Mouse (Mus musculus): ENCODE results near the gene Gse1. TPM values are rescaled to one million over a fixed set of nuclear protein-coding genes. Genes with fewer than 3 reads are reported as not detected.
A peak's percentile ranks its signal among the peaks of the same experiment; 100 is the strongest.

Gse1 gene
- polyA plus RNA-seq, 1 experiment from 2014 or later: 10.2 TPM

DNA sequence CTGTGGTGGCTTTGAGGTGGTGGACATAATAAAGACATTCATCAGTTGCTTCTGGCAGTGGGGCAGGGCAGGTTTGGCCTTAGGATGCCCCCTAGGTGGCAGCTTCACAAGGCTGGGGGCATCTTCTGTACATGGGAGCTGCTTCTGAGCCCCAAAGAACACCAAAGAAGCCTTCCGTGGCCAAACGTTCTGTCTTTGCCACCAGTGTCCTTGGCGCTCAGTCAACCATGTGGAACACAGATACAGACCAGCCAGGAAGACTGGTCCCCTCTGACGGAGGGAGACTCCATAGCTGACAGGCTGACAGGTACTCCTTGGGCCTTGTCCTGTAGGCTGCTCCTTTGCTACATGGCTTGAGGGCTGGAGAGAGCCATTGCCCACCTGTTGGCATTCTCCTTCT is 45.2 kb downstream of the Gse1 start:
- WGBS: 71% methylated on average over 4 of the region's 4 CpGs
- no peaks in the 10 kb centered on the region for H3K27me3 ChIP-seq (ENCODE audit: control insufficient read depth, insufficient read depth, low read depth, low read length)
- H3K9me3 ChIP-seq (ENCODE audit: control insufficient read depth, low read length): no peaks in the 10 kb centered on the region
- no peaks in the 10 kb centered on the region for H3K36me3 ChIP-seq (ENCODE audit: control insufficient read depth, insufficient read depth, low read length)
- H3K27ac ChIP-seq (ENCODE audit: low read length): no peak overlapping the region
- H3K4me2 ChIP-seq (ENCODE audit: low read depth, low read length): no peak overlapping the region
- peaks cover 52% of the 10 kb centered on the region for H3K4me1 ChIP-seq (replicated peaks; ENCODE audit: control insufficient read depth, insufficient read depth, low read length)
- no peak for ATAC-seq (ENCODE audit: low read depth)
- H3K9ac ChIP-seq (ENCODE audit: low read length): no peak overlapping the region
- no peak overlapping the region for H3K4me3 ChIP-seq (ENCODE audit: low read length)

DNA sequence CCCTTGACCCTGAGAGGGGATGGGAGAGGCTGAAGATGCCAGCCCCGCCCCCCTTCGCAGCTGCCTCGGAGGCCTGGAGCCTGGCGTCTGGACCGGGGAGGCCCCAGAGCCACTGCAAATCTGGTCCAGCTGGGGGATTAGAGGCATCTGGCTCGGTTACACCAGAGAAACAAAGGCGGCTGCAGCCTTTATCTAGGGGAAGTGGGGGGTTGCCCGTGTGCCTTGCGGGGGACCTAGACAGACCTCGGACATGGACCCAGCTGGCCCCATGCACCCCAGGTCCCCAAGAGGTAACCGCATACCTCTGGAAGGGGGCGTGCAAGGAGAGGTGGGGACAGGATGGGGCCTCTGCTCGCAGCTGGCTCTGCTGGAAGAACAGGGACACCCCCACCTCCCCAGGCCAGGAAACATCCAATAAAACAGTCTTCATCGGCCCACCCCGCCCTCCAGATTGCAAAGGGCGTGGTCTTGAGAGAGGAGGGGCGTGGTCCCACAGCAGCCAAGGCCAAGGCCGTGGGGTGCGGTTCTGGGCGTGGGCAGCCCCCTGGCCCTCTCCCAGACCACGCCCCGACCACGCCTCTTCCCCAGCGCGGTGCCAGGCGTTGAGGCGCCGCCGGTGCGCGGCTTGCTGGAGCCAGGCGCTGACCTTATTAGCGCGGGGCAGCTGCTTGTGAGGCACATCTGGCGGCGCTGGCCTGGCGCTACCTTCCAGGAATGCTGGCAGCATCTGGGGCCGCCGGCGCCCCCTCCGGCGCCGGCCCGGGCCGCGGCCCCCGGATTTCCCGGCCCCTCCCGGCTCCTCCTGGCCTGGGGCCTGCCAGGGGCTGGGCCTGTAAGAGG is 48.0 kb downstream of the Gse1 start:
- Histone ChIP-seq H3K4me1 (replicated peaks; ENCODE audit: control insufficient read depth, insufficient read depth, low read length) (peaks cover 50% of the 10 kb centered on the region), H3K27me3 (ENCODE audit: control insufficient read depth, insufficient read depth, low read depth, low read length) (no peaks in the 10 kb centered on the region)

DNA sequence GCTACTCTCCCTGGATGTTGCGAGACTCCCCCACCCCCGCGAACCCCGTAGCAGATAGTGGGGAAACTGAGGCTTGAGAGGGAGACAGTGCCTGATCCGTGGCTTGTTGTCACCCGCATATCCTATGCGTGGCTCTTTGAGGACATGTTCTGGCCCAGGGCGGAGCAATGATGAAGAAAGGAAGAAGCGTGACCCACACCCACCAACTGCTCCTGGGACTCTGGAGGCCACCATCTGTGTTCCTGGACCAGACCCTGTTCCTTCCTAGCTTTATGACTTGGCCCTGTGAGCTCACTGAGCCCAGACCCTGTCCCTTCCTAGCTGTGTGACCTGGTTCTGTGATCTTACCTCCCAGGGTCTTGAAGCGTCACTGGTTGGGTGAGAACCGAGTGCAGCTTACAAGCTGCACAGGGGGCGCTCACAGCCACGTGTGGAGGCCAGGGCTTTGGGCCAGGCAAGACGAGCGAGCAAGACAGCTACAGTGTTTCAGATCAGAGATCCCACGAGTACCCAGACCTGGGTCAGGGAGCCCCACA is 48.7 kb downstream of the Gse1 start:
- Histone ChIP-seq H3K9me3 (ENCODE audit: control insufficient read depth, low read length) (no peaks in the 10 kb centered on the region), H3K36me3 (ENCODE audit: control insufficient read depth, insufficient read depth, low read length) (no peaks in the 10 kb centered on the region), H3K27me3 (ENCODE audit: control insufficient read depth, insufficient read depth, low read depth, low read length) (no peaks in the 10 kb centered on the region), H3K4me1 (replicated peaks; ENCODE audit: control insufficient read depth, insufficient read depth, low read length) (peaks cover 51% of the 10 kb centered on the region), H3K4me2 (ENCODE audit: low read depth, low read length) (peak overlapping the region; percentile 73), H3K4me3 (ENCODE audit: low read length) (peak overlapping the region; percentile 47), H3K27ac (ENCODE audit: low read length) (peak overlapping the region; percentile 98), H3K9ac (ENCODE audit: low read length) (peak overlapping the region; percentile 71)
- ATAC-seq (ENCODE audit: low read depth): peak; percentile 18
- 5% methylated on average over 16 of the region's 16 CpGs for WGBS

More for the DNA sequence above, 48.0 kb downstream of the Gse1 start:
- under 1% methylated on average over 49 of the region's 49 CpGs for WGBS
- peak overlapping the region; percentile 47 for H3K4me3 ChIP-seq (ENCODE audit: low read length)
- peak; percentile 91 for ATAC-seq (ENCODE audit: low read depth)
- H3K4me2 ChIP-seq (ENCODE audit: low read depth, low read length): peak overlapping the region; percentile 73
- H3K9ac ChIP-seq (ENCODE audit: low read length): peak overlapping the region; percentile 71
- no peaks in the 10 kb centered on the region for H3K9me3 ChIP-seq (ENCODE audit: control insufficient read depth, low read length)
- no peaks in the 10 kb centered on the region for H3K36me3 ChIP-seq (ENCODE audit: control insufficient read depth, insufficient read depth, low read length)
- peak overlapping the region; percentile 98 for H3K27ac ChIP-seq (ENCODE audit: low read length)

DNA sequence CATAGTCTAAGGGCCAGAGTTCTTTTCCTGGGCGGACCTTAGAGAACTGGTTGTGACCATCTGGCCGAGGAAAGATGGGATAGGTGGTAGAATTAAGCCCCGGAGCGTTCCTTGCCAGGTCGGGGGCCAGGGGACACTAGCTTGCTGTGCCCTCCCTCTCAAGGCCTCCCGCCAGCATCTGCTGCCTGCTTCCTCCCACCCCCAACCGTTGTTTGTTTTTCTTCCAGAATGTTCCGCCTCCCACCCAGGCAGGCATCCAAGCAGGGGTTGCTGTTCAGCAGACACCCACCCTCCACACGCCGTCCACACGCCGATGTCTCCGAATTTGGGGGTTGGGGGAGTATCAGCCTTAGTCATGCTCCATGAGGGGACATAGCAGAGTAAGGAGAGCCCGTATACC is 49.8 kb downstream of the Gse1 start:
- WGBS: 32% methylated on average over 14 of the region's 14 CpGs
- H3K9ac ChIP-seq (ENCODE audit: low read length): no peak overlapping the region
- peaks cover 60% of the 10 kb centered on the region for H3K4me1 ChIP-seq (replicated peaks; ENCODE audit: control insufficient read depth, insufficient read depth, low read length)
- H3K4me2 ChIP-seq (ENCODE audit: low read depth, low read length): no peak overlapping the region
- H3K9me3 ChIP-seq (ENCODE audit: control insufficient read depth, low read length): no peaks in the 10 kb centered on the region
- no peak overlapping the region for H3K4me3 ChIP-seq (ENCODE audit: low read length)
- no peaks in the 10 kb centered on the region for H3K27me3 ChIP-seq (ENCODE audit: control insufficient read depth, insufficient read depth, low read depth, low read length)
- no peak for ATAC-seq (ENCODE audit: low read depth)
- H3K36me3 ChIP-seq (ENCODE audit: control insufficient read depth, insufficient read depth, low read length): no peaks in the 10 kb centered on the region
- H3K27ac ChIP-seq (ENCODE audit: low read length): peak overlapping the region; percentile 98

DNA sequence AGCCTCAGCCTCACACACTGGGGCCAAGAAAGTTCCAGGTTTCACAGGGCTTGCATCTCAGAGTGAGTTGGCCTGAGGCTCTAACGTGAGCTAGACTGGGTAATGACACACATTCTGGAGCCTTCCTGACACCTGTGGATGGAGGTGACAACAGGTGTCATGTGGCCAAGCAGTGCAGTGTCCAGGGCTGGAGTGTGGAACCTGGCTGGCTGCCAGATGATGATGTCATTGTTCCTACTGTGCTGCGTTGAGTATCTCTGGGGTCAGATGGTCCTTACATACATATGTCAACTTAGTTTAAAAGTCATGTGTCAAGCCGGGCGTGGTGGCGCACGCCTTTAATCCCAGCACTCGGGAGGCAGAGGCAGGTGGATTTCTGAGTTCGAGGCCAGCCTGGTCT is 51.2 kb downstream of the Gse1 start:
- H3K4me1 ChIP-seq (replicated peaks; ENCODE audit: control insufficient read depth, insufficient read depth, low read length): peaks cover 70% of the 10 kb centered on the region
- no peaks in the 10 kb centered on the region for H3K27me3 ChIP-seq (ENCODE audit: control insufficient read depth, insufficient read depth, low read depth, low read length)
- H3K4me3 ChIP-seq (ENCODE audit: low read length): no peak overlapping the region
- no peak overlapping the region for H3K4me2 ChIP-seq (ENCODE audit: low read depth, low read length)
- ATAC-seq (ENCODE audit: low read depth): no peak
- H3K9me3 ChIP-seq (ENCODE audit: control insufficient read depth, low read length): no peaks in the 10 kb centered on the region
- H3K27ac ChIP-seq (ENCODE audit: low read length): peak overlapping the region; percentile 98
- H3K36me3 ChIP-seq (ENCODE audit: control insufficient read depth, insufficient read depth, low read length): no peaks in the 10 kb centered on the region
- H3K9ac ChIP-seq (ENCODE audit: low read length): no peak overlapping the region
- 65% methylated on average over 8 of the region's 8 CpGs for WGBS

DNA sequence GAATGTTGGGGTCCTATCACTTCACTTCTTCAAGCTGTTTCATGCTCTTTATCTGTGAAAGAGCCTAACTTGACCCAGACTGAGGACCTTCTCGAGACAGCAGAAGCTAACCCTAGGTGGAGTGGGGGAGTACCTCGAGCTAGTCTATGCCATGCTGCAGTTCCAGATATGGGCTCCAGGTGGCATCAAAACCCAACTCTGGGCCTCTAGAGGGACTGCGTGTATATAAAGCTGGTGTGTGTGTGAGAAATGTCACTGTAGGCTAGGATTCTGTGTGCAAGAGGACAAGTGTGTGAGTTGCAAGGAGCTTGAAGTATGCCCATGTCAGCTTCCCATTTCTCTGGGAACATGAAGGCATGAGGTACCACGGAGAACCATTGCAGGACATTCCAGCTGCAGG is 53.2 kb downstream of the Gse1 start:
- 14% methylated on average over 4 of the region's 4 CpGs for WGBS
- Histone ChIP-seq H3K9me3 (ENCODE audit: control insufficient read depth, low read length) (no peaks in the 10 kb centered on the region), H3K4me1 (replicated peaks; ENCODE audit: control insufficient read depth, insufficient read depth, low read length) (peaks cover 71% of the 10 kb centered on the region), H3K36me3 (ENCODE audit: control insufficient read depth, insufficient read depth, low read length) (no peaks in the 10 kb centered on the region), H3K4me2 (ENCODE audit: low read depth, low read length) (no peak overlapping the region), H3K9ac (ENCODE audit: low read length) (no peak overlapping the region), H3K27ac (ENCODE audit: low read length) (no peak overlapping the region), H3K4me3 (ENCODE audit: low read length) (no peak overlapping the region), H3K27me3 (ENCODE audit: control insufficient read depth, insufficient read depth, low read depth, low read length) (no peaks in the 10 kb centered on the region)
- ATAC-seq (ENCODE audit: low read depth): no peak

DNA sequence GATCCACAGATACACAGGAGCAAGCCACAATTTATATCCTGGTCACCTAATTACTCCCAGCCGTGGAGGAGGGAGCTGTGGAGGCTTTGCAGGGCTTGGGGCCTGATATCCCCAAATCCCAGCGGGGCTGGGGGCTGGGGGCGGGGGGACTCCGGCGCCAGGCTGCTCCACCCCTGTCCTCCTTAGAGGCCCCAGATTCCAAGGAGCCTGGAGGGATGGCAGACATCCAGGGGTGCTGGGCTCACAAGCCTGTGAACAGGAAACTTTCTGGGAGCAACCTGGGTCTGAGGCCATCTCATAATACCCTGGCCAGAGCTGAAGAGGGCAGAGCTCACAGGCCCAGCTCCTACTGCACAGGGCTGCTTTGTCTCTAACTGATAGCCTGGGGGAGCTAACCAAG is 54.2 kb downstream of the Gse1 start:
- no peak for ATAC-seq (ENCODE audit: low read depth)
- Histone ChIP-seq H3K4me1 (replicated peaks; ENCODE audit: control insufficient read depth, insufficient read depth, low read length) (peaks cover 62% of the 10 kb centered on the region), H3K4me2 (ENCODE audit: low read depth, low read length) (no peak overlapping the region), H3K9ac (ENCODE audit: low read length) (peak overlapping the region; percentile 21; the same call in 1 of the 2 replicates), H3K4me3 (ENCODE audit: low read length) (no peak overlapping the region), H3K27me3 (ENCODE audit: control insufficient read depth, insufficient read depth, low read depth, low read length) (no peaks in the 10 kb centered on the region), H3K36me3 (ENCODE audit: control insufficient read depth, insufficient read depth, low read length) (no peaks in the 10 kb centered on the region), H3K27ac (ENCODE audit: low read length) (peak overlapping the region; percentile 18; the same call in 1 of the 2 replicates), H3K9me3 (ENCODE audit: control insufficient read depth, low read length) (no peaks in the 10 kb centered on the region)
- 59% methylated on average over 5 of the region's 5 CpGs for WGBS

DNA sequence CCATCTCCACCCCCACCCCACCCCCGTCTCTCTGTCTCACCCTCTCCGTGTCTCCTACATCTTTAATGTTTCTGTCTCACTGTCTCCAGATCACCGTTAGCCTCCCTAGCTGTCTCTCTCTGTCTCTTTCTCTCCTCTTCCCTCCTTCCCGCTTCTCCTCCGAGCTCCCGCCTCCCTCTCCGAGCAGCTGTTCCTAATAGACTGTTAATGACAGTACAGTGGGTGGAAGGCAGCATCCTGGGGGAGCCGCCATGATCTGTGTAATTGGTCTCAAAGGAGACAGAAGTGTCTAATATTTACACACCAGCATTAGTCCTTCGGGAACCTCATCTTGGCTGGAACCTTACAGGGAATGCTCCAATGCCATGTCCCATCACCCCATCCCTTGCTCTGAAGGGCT is 56.0 kb downstream of the Gse1 start:
- H3K4me2 ChIP-seq (ENCODE audit: low read depth, low read length): no peak overlapping the region
- H3K4me3 ChIP-seq (ENCODE audit: low read length): no peak overlapping the region
- H3K27ac ChIP-seq (ENCODE audit: low read length): peak overlapping the region; percentile 92
- H3K9ac ChIP-seq (ENCODE audit: low read length): no peak overlapping the region; the same call in 1 of the 2 replicates
- no peak for ATAC-seq (ENCODE audit: low read depth)
- no peaks in the 10 kb centered on the region for H3K9me3 ChIP-seq (ENCODE audit: control insufficient read depth, low read length)
- no peaks in the 10 kb centered on the region for H3K36me3 ChIP-seq (ENCODE audit: control insufficient read depth, insufficient read depth, low read length)
- WGBS: 34% methylated on average over 9 of the region's 9 CpGs
- H3K4me1 ChIP-seq (replicated peaks; ENCODE audit: control insufficient read depth, insufficient read depth, low read length): peaks cover 53% of the 10 kb centered on the region
- no peaks in the 10 kb centered on the region for H3K27me3 ChIP-seq (ENCODE audit: control insufficient read depth, insufficient read depth, low read depth, low read length)

DNA sequence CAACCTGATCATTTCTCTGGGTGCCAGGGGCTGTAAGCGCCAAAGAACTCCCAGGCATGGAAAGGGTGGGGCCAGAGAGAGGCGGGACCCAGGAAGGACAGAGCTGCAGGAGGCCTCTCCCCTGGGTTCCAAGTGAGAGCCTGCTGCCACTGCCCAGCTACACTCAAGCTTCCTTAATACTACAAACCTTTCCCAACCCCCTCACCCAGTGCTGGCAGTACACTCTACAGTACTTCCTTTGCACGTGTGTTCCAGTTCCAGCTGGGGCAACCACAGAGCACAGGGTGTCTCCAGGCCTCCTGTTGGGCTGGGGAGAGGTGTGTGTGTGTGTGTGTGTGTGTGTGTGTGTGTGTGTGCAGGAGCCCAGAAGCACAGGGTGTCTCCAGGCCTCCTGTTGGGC is 56.8 kb downstream of the Gse1 start:
- WGBS: 12% methylated on average over 3 of the region's 3 CpGs
- H3K9ac ChIP-seq (ENCODE audit: low read length): peak overlapping the region; percentile 31
- no peak overlapping the region for H3K4me2 ChIP-seq (ENCODE audit: low read depth, low read length)

More for the DNA sequence above, 56.8 kb downstream of the Gse1 start:
- peak; percentile 88 for ATAC-seq (ENCODE audit: low read depth)
- no peaks in the 10 kb centered on the region for H3K27me3 ChIP-seq (ENCODE audit: control insufficient read depth, insufficient read depth, low read depth, low read length)
- no peaks in the 10 kb centered on the region for H3K9me3 ChIP-seq (ENCODE audit: control insufficient read depth, low read length)
- H3K4me3 ChIP-seq (ENCODE audit: low read length): no peak overlapping the region
- peak overlapping the region; percentile 92 for H3K27ac ChIP-seq (ENCODE audit: low read length)
- no peaks in the 10 kb centered on the region for H3K36me3 ChIP-seq (ENCODE audit: control insufficient read depth, insufficient read depth, low read length)
- peaks cover 58% of the 10 kb centered on the region for H3K4me1 ChIP-seq (replicated peaks; ENCODE audit: control insufficient read depth, insufficient read depth, low read length)
